Mouse (Mus musculus) c-Kit-positive CD71-positive TER-119-negative erythroid progenitor cells, embryonic 14.5 days (primary cell): ENCODE measurements around the gene Ubxn1.
"Not testable (repeated sequence)": the region's sequence is repeated elsewhere in the genome, so short reads cannot be mapped to it uniquely, and the experiment has no call there.

ENCODE experiments used
- DNase-seq: peaks from one replicate; pipeline ENCODE4 v3.0.0-alpha.2; 2013; ENCODE audit warnings: low read depth

The Ubxn1 gene

DNA sequence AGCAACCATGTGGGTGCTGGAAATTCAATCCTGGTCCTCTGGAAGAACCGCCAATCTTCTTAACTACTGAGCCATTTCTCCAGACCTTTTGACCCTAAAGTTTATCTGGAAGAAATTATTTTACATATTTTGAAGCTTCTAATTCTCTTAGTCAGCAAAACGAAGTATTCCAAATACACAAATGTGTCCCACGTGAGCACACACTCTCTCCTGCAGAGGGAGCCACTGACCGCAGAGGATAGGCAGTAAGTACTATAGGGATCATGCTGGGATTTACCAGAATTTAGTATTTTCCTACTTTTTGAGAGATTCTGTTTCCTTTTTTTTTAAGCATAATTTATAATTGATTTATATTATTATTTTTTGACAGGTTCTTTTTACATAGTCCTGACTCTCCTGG lies 13.6 kb upstream of the Ubxn1 start:
- peak; percentile 58 for DNase-seq

DNA sequence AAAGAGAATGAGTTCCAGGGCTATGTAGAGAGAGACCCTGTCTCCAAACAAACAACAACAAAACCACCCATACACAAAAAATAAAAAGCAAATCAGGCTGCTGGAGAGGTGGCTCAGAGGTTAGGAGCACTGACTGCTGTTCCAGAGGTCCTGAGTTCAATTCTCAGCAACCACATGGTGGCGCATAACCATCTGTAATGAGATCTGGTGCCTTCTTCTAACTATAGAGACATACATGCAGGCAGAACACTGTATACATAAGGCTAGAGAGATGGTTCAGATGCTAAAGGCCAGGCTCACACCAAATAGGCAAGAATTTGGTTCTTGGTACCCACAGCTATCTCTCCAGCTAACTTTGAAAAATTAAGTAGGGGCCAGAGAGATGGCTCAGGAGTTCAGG lies 12.3 kb upstream of the Ubxn1 start:
- no peak for DNase-seq

- DNase-seq, result no peak
These were observed 7.0 kb upstream of the Ubxn1 start for GRCm38 (mm10) chr19:8864265-8864664.

- DNase-seq, result not testable (repeated sequence)
These were observed 915 bp upstream of the Ubxn1 start for GRCm38 (mm10) chr19:8870381-8870780.

GRCm38 (mm10) chr19:8870838-8871237 lies 458 bp upstream of the Ubxn1 start:
- DNase-seq, result no peak

- no peak for DNase-seq
These were observed 1.1 kb downstream of the Ubxn1 start for GRCm38 (mm10) chr19:8872266-8872840.

DNA sequence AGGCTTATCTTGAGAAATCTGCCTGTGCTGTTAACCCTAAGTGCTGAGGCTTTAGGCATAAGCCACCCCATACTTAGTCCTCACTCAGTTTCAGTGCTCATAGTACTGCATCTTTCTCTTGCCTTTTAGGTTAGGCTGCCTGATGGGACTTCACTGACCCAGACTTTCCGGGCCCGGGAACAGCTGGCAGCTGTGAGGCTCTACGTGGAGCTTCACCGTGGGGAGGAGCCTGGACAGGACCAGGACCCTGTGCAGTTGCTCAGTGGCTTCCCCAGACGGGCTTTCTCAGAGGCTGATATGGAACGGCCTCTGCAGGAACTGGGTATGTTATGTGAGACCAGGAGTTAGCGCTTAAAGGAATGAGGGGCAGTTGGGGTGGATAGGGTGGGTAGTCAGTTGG lies 3.7 kb downstream of the Ubxn1 start:
- no peak for DNase-seq

- peak; percentile 85 for DNase-seq
These were observed 9.2 kb downstream of the Ubxn1 start, which contains the start of gene Uqcc3 for GRCm38 (mm10) chr19:8880311-8881033. Gene Uqcc3 (minus strand): TSS chr19:8880923.

DNA sequence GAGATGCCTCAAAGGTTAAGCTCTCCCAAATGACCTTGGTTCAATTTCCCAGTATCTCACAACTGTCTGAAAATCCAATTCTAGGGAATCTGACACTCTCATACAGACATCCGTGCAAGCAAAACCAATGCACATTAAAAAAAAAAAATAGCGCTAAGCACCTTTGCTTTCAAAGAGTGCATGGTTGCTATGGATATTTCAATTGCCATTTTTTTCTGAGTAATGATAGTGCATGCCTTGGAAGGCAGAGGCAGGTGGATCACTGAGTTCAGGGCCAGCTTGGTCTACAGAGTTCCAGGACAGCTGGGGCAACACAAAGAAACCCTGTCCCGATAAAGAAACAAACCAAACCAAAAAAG lies 9.7 kb downstream of the Ubxn1 start:
- DNase-seq, result no peak

GRCm38 (mm10) chr19:8883616-8884015 lies 12.3 kb downstream of the Ubxn1 start, which contains the start of the genes Lbhd1 and Gm49403:
Gene Lbhd1 (plus strand): TSS chr19:8883732.
Gene Gm49403 (plus strand): TSS chr19:8883930.
- DNase-seq, result no peak

DNA sequence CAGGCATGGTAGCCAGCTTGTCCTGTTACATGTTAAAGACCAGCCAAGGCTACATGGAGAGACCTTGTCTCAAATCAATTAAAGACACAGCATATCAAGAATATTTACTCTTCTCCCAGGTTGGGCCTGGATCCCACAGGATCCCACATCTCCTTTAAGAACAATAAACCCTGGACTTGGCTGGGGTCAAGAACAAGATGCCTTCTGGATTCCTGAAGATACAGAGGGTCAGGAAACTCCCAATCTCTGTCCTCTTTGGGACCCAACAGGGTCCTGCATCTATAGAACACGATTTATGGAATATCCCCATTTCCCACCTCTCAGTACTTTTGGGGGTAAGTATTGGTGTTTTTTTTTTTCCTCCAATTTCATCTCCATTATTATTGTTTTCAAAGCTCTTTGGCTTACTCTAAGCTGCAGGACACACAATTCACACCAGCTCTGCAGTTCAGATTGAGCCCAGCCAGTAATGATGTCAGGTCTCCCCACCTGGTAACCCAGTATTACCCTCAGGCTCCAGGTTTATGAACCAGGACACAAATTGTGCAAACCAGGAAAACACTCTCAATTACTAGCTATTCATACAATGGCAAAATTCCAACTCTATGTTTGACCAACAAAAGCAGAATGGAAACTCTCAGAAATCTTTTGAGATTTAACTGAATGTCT lies 15.8 kb downstream of the Ubxn1 start:
- no peak for DNase-seq

GRCm38 (mm10) chr19:8887585-8888463 lies 16.5 kb downstream of the Ubxn1 start:
- DNase-seq, result no peak

GRCm38 (mm10) chr19:8888511-8889385 lies 17.5 kb downstream of the Ubxn1 start, which contains the start of the genes 1810009A15Rik and Gm49416:
Gene 1810009A15Rik (plus strand): TSS chr19:8888853.
Gene Gm49416 (plus strand): TSS chr19:8888926.
- DNase-seq, result peak; percentile 95

DNA sequence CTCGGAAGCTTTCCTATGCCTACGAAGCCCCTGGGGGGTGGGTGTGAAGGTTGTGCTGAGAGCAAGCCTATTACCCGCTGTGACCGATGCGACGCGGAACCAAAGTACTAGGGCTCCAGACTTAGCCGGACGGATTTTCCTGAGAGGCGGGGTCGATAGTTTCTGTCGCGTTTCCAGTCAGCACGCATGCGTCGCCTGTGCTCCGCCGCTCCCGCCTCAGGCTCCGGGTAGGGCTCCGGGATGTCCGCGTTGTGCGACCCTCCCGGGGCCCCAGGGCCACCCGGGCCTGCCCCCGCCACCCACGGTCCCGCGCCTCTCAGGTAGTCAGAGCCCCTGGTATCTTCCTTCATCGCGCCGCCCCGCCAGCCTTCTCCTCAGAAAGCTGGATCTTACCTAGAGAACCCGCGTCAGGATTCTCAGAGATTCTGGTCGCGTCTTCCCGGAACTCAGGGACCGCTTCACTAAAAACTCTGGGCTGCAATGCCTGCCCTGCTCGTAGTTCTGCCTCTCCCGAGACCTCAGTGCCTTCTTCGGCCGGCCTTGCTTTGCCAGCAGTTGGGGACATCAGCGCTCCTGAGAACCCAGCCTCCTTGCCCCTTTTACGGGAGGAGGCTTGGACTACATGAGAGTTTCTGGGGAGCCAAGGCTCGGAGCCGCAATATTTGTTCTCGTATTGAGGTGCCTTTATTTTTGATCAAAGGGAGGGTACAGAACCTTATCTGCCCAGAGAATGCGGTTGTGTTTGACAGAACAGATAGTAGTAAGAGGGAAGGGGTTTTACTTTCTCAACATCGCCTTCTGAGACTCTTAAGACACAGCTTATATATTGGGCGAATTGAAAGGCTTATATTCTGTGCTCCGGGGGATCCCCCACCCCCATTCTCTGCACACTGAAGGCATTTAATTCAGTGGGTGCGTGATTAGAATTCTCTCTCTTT lies 21.8 kb downstream of the Ubxn1 start, which contains the start of gene Ints5:
Gene Ints5, plus strand, starts transcription at position 177 of the 938 bp plus-strand sequence.
- peak; percentile 90 for DNase-seq

DNA sequence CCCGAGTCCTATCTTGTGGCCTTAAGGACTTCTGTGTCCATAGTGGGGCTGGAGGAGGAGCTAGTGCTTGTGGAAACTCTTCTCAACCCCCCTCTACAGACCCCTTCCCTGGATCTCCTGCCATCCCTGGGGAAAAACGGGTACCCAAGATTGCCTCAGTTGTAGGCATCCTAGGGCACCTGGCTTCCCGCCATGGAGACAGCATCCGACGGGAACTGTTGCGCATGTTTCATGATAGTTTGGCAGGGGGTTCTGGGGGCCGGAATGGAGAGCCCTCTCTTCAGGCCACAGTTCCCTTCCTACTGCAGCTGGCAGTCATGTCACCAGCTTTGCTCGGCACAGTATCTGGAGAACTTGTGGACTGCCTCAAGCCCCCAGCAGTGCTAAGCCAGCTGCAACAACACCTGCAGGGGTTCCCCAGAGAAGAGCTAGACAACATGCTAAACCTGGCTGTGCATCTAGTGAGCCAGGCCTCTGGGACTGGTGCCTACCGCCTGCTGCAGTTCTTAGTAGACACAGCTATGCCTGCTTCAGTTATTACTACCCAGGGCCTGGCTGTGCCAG lies 24.2 kb downstream of the Ubxn1 start:
- DNase-seq, result no peak

DNA sequence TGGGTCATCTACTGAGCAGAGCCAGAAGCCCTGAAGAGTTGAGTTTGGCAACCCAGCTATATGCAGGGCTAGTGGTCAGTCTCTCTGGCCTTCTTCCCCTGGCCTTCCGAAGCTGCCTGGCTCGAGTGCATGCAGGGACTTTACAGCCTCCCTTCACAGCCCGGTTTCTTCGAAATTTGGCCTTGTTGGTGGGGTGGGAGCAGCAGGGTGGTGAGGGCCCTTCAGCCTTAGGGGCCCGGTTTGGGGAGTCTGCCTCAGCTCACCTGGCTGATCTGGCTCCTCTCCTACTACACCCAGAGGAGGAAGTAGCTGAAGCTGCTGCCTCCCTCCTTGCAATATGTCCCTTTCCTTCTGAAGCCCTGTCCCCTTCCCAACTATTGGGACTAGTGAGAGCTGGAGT lies 24.9 kb downstream of the Ubxn1 start:
- DNase-seq, result not testable (repeated sequence)

- not testable (repeated sequence) for DNase-seq
These were observed 26.0 kb downstream of the Ubxn1 start for GRCm38 (mm10) chr19:8897211-8897864.

- peak; percentile 96 for DNase-seq
These were observed 26.7 kb downstream of the Ubxn1 start, which contains the start of gene Ganab for GRCm38 (mm10) chr19:8897865-8898495. Gene Ganab (plus strand): TSS chr19:8898071.
